ENCODE assay signal across 15 mouse cellular contexts in the genomic region with DNA sequence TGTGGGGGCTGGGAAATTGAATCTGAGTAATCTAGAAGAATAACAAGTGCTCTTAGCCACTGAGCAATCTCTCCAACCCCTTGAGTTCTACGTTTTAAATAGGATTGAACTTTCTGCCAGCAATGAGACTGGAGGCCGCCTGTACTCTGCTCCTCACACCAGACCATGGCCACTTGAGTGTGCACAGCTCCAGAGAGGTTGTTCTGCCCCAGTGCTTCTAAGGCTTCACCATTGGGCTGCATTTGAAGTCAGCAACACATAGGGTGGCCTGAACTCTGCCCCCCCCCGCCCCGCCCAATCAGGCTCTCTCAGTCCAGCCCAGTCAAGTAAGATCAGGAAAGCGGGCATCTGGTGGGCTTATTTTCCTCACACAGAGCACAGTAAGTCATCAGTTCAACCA.
"Had no signal": no experiment of that assay in that cellular context is flagged by ENCODE, and none has a peak within 500 bp of the region (broad histone marks: within the 10 kb centered on the region; RNA-seq: fewer than 3 reads in every experiment).

No protein-coding gene starts in this region.

- ATAC-seq: inflammation-experienced regulatory T-cells, adult 6 months; liver, postnatal 0 days had no signal

- DNase-seq: liver; liver, embryonic 13.5 days; liver, postnatal 0 days; lung, postnatal 14 days; right cerebral cortex, adult 18-20 months; right cerebral cortex, postnatal 25 days; thymus, postnatal 4 days had no signal

- H3K4me2 ChIP-seq: limb, embryonic 12.5 days; liver, embryonic 13.5 days; lung, embryonic 15.5 days; midbrain, embryonic 12.5 days; neural tube, embryonic 15.5 days had no signal

- H3K4me3 ChIP-seq: limb, embryonic 12.5 days; liver, embryonic 13.5 days; lung, embryonic 15.5 days; megakaryocyte, embryonic 14.5 days; midbrain, embryonic 12.5 days; myocyte; neural tube, embryonic 15.5 days had no signal

- H3K27ac ChIP-seq: limb, embryonic 12.5 days; liver, embryonic 13.5 days; lung, embryonic 15.5 days; macrophage; midbrain, embryonic 12.5 days; neural tube, embryonic 15.5 days had no signal

- H3K4me1 ChIP-seq: liver, embryonic 13.5 days; lung, embryonic 15.5 days; neural tube, embryonic 15.5 days had no signal

- H3K9me3 ChIP-seq: limb, embryonic 12.5 days; liver, embryonic 13.5 days; lung, embryonic 15.5 days; megakaryocyte, embryonic 14.5 days; midbrain, embryonic 12.5 days; neural tube, embryonic 15.5 days had no signal

- H3K9ac ChIP-seq: liver, embryonic 13.5 days; liver, postnatal 0 days; lung, embryonic 15.5 days; midbrain, embryonic 12.5 days; neural tube, embryonic 15.5 days had no signal

- H3K27me3 ChIP-seq: liver, embryonic 13.5 days; lung, embryonic 15.5 days; neural tube, embryonic 15.5 days had no signal

- H3K36me3 ChIP-seq: limb, embryonic 12.5 days; liver, embryonic 13.5 days; lung, embryonic 15.5 days; midbrain, embryonic 12.5 days; neural tube, embryonic 15.5 days had no signal
